Mouse (Mus musculus): ENCODE measurements around the gene Gpd1l. TPM values are rescaled to one million over a fixed set of nuclear protein-coding genes. Genes with fewer than 3 reads are reported as not detected.
A peak's percentile ranks its signal among the peaks of the same experiment; 100 is the strongest.

Gene Gpd1l
- total and polyA plus RNA-seq, 2 experiments from 2014 or later: 14.2 to 30.8 TPM

- H3K27ac ChIP-seq (ENCODE audit: low read depth): no peak overlapping the region
Observed at GRCm38 (mm10) chr9:114921352-114922081, 12.3 kb downstream of the Gpd1l start.

GRCm38 (mm10) chr9:114920569-114920968 is 13.2 kb downstream of the Gpd1l start:
- no peak overlapping the region for H3K4me2 ChIP-seq (ENCODE audit: low read depth, low read length)
- H3K4me1 ChIP-seq (ENCODE audit: control insufficient read depth, insufficient read depth): peaks cover 4% of the 10 kb centered on the region; the same call in 1 of the 2 replicates
- H3K36me3 ChIP-seq (replicated peaks; ENCODE audit: control insufficient read depth, insufficient read depth, low read length): peaks cover 11% of the 10 kb centered on the region
- 58% methylated on average over 9 of the region's 9 CpGs for WGBS
- ATAC-seq (ENCODE audit: insufficient read depth, low read depth) (no peak), DNase-seq (ENCODE audit: low spot score) (no peak)
- no peaks in the 10 kb centered on the region for H3K9me3 ChIP-seq (replicated peaks; ENCODE audit: control insufficient read depth, low read length)
- H3K27ac ChIP-seq (ENCODE audit: low read depth): no peak overlapping the region
- H3K27me3 ChIP-seq (ENCODE audit: control insufficient read depth, insufficient read depth, low read length): no peaks in the 10 kb centered on the region
- H3K4me3 ChIP-seq (ENCODE audit: low read depth, low read length): no peak overlapping the region
- TF ChIP-seq CTCF (IDR thresholded peaks at IDR 0.05; ENCODE audit: low read depth): no peak
- TF ChIP-seq EP300 (IDR thresholded peaks at IDR 0.05; ENCODE audit: low read depth): no peak
- H3K9ac ChIP-seq (replicated peaks; ENCODE audit: low read depth, low read length): no peak overlapping the region

More at GRCm38 (mm10) chr9:114921352-114922081, 12.3 kb downstream of the Gpd1l start:
- Histone ChIP-seq H3K9ac (replicated peaks; ENCODE audit: low read depth, low read length) (no peak overlapping the region), H3K4me3 (ENCODE audit: low read depth, low read length) (no peak overlapping the region), H3K4me2 (ENCODE audit: low read depth, low read length) (no peak overlapping the region), H3K9me3 (replicated peaks; ENCODE audit: control insufficient read depth, low read length) (no peaks in the 10 kb centered on the region), H3K36me3 (replicated peaks; ENCODE audit: control insufficient read depth, insufficient read depth, low read length) (peaks cover 5% of the 10 kb centered on the region), H3K27me3 (ENCODE audit: control insufficient read depth, insufficient read depth, low read length) (no peaks in the 10 kb centered on the region), H3K4me1 (ENCODE audit: control insufficient read depth, insufficient read depth) (peaks cover 4% of the 10 kb centered on the region; the same call in 1 of the 2 replicates)
- ATAC-seq (ENCODE audit: insufficient read depth, low read depth) (no peak), DNase-seq (ENCODE audit: low spot score) (no peak)
- TF ChIP-seq CTCF (IDR thresholded peaks at IDR 0.05; ENCODE audit: low read depth) (peak; percentile 22), EP300 (IDR thresholded peaks at IDR 0.05; ENCODE audit: low read depth) (no peak)
- WGBS: 100% methylated on average over 2 of the region's 2 CpGs

- DNase-seq (ENCODE audit: low spot score) (peak; percentile 84), ATAC-seq (ENCODE audit: insufficient read depth, low read depth) (no peak; the same call in 1 of the 2 replicates)
- Histone ChIP-seq H3K9me3 (replicated peaks; ENCODE audit: control insufficient read depth, low read length) (no peaks in the 10 kb centered on the region), H3K27ac (ENCODE audit: low read depth) (no peak overlapping the region), H3K4me1 (ENCODE audit: control insufficient read depth, insufficient read depth) (peaks cover 4% of the 10 kb centered on the region; the same call in 1 of the 2 replicates), H3K9ac (replicated peaks; ENCODE audit: low read depth, low read length) (no peak overlapping the region), H3K4me2 (ENCODE audit: low read depth, low read length) (no peak overlapping the region), H3K4me3 (ENCODE audit: low read depth, low read length) (no peak overlapping the region), H3K27me3 (ENCODE audit: control insufficient read depth, insufficient read depth, low read length) (no peaks in the 10 kb centered on the region), H3K36me3 (replicated peaks; ENCODE audit: control insufficient read depth, insufficient read depth, low read length) (peaks cover 35% of the 10 kb centered on the region)
- 55% methylated on average over 18 of the region's 18 CpGs for WGBS
- TF ChIP-seq EP300 (IDR thresholded peaks at IDR 0.05; ENCODE audit: low read depth): no peak
- peak; percentile 81 for TF ChIP-seq CTCF (IDR thresholded peaks at IDR 0.05; ENCODE audit: low read depth)
Observed at GRCm38 (mm10) chr9:114912680-114913649, 20.8 kb downstream of the Gpd1l start.

- no peaks in the 10 kb centered on the region for H3K27me3 ChIP-seq (ENCODE audit: control insufficient read depth, insufficient read depth, low read length)
- no peaks in the 10 kb centered on the region for H3K4me1 ChIP-seq (ENCODE audit: control insufficient read depth, insufficient read depth)
- peaks cover 24% of the 10 kb centered on the region for H3K36me3 ChIP-seq (replicated peaks; ENCODE audit: control insufficient read depth, insufficient read depth, low read length)
- TF ChIP-seq EP300 (IDR thresholded peaks at IDR 0.05; ENCODE audit: low read depth) (peak; percentile 66; the same call in 1 of the 2 replicates), CTCF (IDR thresholded peaks at IDR 0.05; ENCODE audit: low read depth) (no peak)
- H3K9ac ChIP-seq (replicated peaks; ENCODE audit: low read depth, low read length): no peak overlapping the region
- H3K4me2 ChIP-seq (ENCODE audit: low read depth, low read length): no peak overlapping the region
- no peak overlapping the region for H3K4me3 ChIP-seq (ENCODE audit: low read depth, low read length)
- ATAC-seq (ENCODE audit: insufficient read depth, low read depth) (peak; percentile 58; the same call in 1 of the 2 replicates), DNase-seq (ENCODE audit: low spot score) (no peak)
- peak overlapping the region; percentile 51 for H3K27ac ChIP-seq (ENCODE audit: low read depth)
- WGBS: 64% methylated on average over 7 of the region's 7 CpGs
- H3K9me3 ChIP-seq (replicated peaks; ENCODE audit: control insufficient read depth, low read length): no peaks in the 10 kb centered on the region
Observed at GRCm38 (mm10) chr9:114907509-114907908, 26.3 kb downstream of the Gpd1l start.

GRCm38 (mm10) chr9:114895919-114896318 is 37.9 kb downstream of the Gpd1l start:
- H3K27me3 ChIP-seq (ENCODE audit: control insufficient read depth, insufficient read depth, low read length): no peaks in the 10 kb centered on the region
- ATAC-seq (ENCODE audit: insufficient read depth, low read depth) (no peak), DNase-seq (ENCODE audit: low spot score) (no peak)
- H3K27ac ChIP-seq (ENCODE audit: low read depth): no peak overlapping the region
- H3K4me3 ChIP-seq (ENCODE audit: low read depth, low read length): no peak overlapping the region
- H3K4me1 ChIP-seq (ENCODE audit: control insufficient read depth, insufficient read depth): no peaks in the 10 kb centered on the region
- WGBS: 65% methylated on average over 4 of the region's 4 CpGs
- H3K9me3 ChIP-seq (replicated peaks; ENCODE audit: control insufficient read depth, low read length): no peaks in the 10 kb centered on the region
- H3K36me3 ChIP-seq (replicated peaks; ENCODE audit: control insufficient read depth, insufficient read depth, low read length): no peaks in the 10 kb centered on the region
- no peak overlapping the region for H3K4me2 ChIP-seq (ENCODE audit: low read depth, low read length)
- H3K9ac ChIP-seq (replicated peaks; ENCODE audit: low read depth, low read length): no peak overlapping the region
- TF ChIP-seq EP300 (IDR thresholded peaks at IDR 0.05; ENCODE audit: low read depth): no peak
- no peak for TF ChIP-seq CTCF (IDR thresholded peaks at IDR 0.05; ENCODE audit: low read depth)
